Mouse (Mus musculus): ENCODE results near the gene Olfr767. TPM values are rescaled to one million over a fixed set of nuclear protein-coding genes. Genes with fewer than 3 reads are reported as not detected.

The Olfr767 gene
- polyA plus RNA-seq (2012; rRNA removed): not detected in 2 replicates

DNA sequence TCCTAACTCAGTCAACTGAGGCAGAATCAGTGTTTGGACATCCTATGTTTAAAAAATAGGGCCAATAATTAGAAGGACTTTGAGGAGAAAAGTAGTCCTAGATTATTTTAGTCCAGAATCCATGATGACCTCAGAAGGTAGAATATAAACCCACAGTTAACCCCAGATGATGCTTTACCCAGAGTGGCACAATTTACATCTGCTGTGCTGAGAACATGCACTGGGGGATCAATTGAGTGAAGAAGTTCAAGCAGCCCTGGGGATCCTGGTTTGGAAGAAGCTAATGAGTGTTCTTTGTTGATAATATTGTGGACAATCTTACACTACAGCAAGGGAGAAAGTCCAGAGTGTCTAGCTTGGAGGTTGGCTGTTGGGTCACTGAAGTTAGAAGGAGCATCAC lies at the start of gene Olfr767:
Olfr767 (minus strand) TSS at position 101 of the 400 bp plus-strand sequence.

GRCm38 (mm10) chr10:129117761-129118160 lies 35.1 kb upstream of the Olfr767 start, which contains the start of gene Olfr769:
Olfr769 (minus strand) TSS chr10:129117861.

GRCm38 (mm10) chr10:129099275-129099674 lies 16.6 kb upstream of the Olfr767 start, which contains the start of gene Olfr768:
Olfr768 (minus strand) TSS chr10:129099375.

DNA sequence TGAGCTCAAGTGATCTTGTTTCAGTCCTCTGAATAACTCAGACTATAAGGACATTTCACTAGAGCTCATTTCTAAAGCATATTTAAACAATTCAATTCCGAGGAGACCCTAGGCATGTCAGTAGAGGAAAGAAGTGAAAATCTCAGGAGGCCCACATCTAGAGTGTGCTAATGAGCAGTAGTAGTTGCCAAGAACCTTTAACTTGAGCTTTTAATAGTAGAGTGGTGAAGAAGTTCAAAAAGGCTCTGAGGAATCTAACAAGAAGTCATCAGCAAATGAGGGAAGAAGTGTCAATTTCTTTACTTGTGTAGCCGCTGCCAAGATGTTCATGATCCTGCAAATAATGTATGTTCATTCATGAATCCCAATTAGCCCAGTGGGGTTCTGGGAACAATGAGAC lies 13.8 kb downstream of the Olfr767 start, which contains the start of gene Olfr766-ps1:
Olfr766-ps1 (minus strand) TSS at position 101 of the 400 bp plus-strand sequence.

DNA sequence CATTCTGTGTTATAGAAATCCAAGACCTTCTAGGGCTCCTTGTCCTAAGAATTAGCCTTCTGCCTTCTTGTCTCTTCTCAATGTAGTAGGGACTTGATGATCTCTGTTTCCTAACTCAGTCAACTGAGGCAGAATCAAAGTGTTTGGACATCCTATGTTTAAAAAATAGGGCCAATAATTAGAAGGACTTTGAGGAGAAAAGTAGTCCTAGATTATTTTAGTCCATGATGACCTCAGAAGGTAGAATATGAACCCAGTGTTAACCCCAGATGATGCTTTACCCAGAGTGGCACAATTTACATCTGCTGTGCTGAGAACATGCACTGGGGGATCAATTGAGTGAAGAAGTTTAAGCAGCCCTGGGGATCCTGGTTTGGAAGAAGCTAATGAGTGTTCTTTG lies 32.8 kb downstream of the Olfr767 start, which contains the start of gene Olfr765:
Olfr765 (minus strand) TSS at position 101 of the 400 bp plus-strand sequence.

DNA sequence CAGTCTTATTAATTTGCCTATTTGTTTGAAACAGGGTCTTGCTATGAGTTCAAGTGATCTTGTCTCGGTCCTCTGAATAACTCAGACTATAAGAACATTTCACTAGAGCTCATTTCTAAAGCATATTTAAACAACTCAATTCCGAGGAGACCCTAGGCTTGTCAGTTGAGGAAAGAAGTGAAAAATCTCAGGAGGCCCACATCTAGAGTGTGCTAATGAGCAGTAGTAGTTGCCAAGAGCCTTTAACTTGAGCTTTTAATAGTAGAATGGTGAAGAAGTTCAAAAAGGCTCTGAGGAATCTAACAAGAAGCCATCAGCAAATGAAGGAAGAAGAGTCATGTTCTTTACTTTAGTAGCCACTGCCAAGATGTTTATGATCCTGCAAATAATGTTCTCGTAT lies 42.9 kb downstream of the Olfr767 start, which contains the start of gene Olfr764-ps1:
Olfr764-ps1 (minus strand) TSS at position 101 of the 400 bp plus-strand sequence.

Other genes starting within 250 kb of the Olfr767 start
- gene Gdf11, start 191.2 kb downstream of the Olfr767 start, polyA plus RNA-seq (2012; rRNA removed): 0.41 and 0.44 TPM in 2 replicates
- gene Cd63, start 181.9 kb downstream of the Olfr767 start, polyA plus RNA-seq (2012; rRNA removed): 31.3 TPM in 2 replicates
- gene Rdh5, start 160.0 kb downstream of the Olfr767 start, polyA plus RNA-seq (2012; rRNA removed): 10.1 and 12.0 TPM in 2 replicates
- gene Bloc1s1, start 158.9 kb downstream of the Olfr767 start, polyA plus RNA-seq (2012; rRNA removed): 91.9 and 94.0 TPM in 2 replicates
- gene Itga7, start 149.1 kb downstream of the Olfr767 start, polyA plus RNA-seq (2012; rRNA removed): 0.12 and 0.69 TPM in 2 replicates
- 0.02 TPM in 2 replicates for gene Mettl7b, start 121.9 kb downstream of the Olfr767 start, polyA plus RNA-seq (2012; rRNA removed)
- gene Olfr9, start 93.5 kb downstream of the Olfr767 start, polyA plus RNA-seq (2012; rRNA removed): not detected in 2 replicates
- not detected in 2 replicates for gene Olfr763, start 72.1 kb downstream of the Olfr767 start, polyA plus RNA-seq (2012; rRNA removed)
- not detected in 2 replicates for gene Olfr764-ps1, start 43.0 kb downstream of the Olfr767 start, polyA plus RNA-seq (2012; rRNA removed)
- gene Olfr765, start 32.9 kb downstream of the Olfr767 start, polyA plus RNA-seq (2012; rRNA removed): not detected in 2 replicates
- gene Olfr766-ps1, start 13.9 kb downstream of the Olfr767 start, polyA plus RNA-seq (2012; rRNA removed): not detected in 2 replicates
- not detected in 2 replicates for gene Olfr768, start 16.5 kb upstream of the Olfr767 start, polyA plus RNA-seq (2012; rRNA removed)
- not detected in 2 replicates for gene Olfr769, start 35.0 kb upstream of the Olfr767 start, polyA plus RNA-seq (2012; rRNA removed)
- not detected in 2 replicates for gene Olfr770, start 56.1 kb upstream of the Olfr767 start, polyA plus RNA-seq (2012; rRNA removed)
- gene Olfr771, start 81.8 kb upstream of the Olfr767 start, polyA plus RNA-seq (2012; rRNA removed): not detected in 2 replicates
- gene Olfr772, start 95.0 kb upstream of the Olfr767 start, polyA plus RNA-seq (2012; rRNA removed): not detected in 2 replicates
- not detected in 2 replicates for gene Olfr773, start 104.5 kb upstream of the Olfr767 start, polyA plus RNA-seq (2012; rRNA removed)
- gene Olfr774, start 153.3 kb upstream of the Olfr767 start, polyA plus RNA-seq (2012; rRNA removed): not detected in 2 replicates
- gene Olfr775, start 165.5 kb upstream of the Olfr767 start, polyA plus RNA-seq (2012; rRNA removed): not detected in 2 replicates
- not detected in 2 replicates for gene Olfr776, start 176.2 kb upstream of the Olfr767 start, polyA plus RNA-seq (2012; rRNA removed)
- not detected in 2 replicates for gene Olfr777, start 188.6 kb upstream of the Olfr767 start, polyA plus RNA-seq (2012; rRNA removed)
- gene Olfr780, start 235.2 kb upstream of the Olfr767 start, polyA plus RNA-seq (2012; rRNA removed): not detected in 2 replicates
- gene Olfr781, start 245.9 kb upstream of the Olfr767 start, polyA plus RNA-seq (2012; rRNA removed): not detected in 2 replicates

Data from liver, embryonic 14 days (tissue).